ENCODE assay signal across 8 mouse cellular contexts in genomic region chr11:69367616-69368355, GRCm38 (mm10). TPM values are rescaled to one million over a fixed set of nuclear protein-coding genes. Genes with fewer than 3 reads are reported as not detected.
DNase-seq lines count a peak whose midpoint lies in the region; ATAC-seq and TF ChIP-seq lines count a peak whose summit lies in the region.

No protein-coding gene starts in this region.

- H3K27me3 ChIP-seq in heart, embryonic 11.5 days (ENCODE audit: control insufficient read depth, insufficient read depth, low read length) = no peaks in the 10 kb centered on the region
- H3K27me3 ChIP-seq in midbrain, embryonic 11.5 days (ENCODE audit: control insufficient read depth, insufficient read depth, low read length) = no peaks in the 10 kb centered on the region

- peak overlapping the region; percentile 98 for H3K9ac ChIP-seq in heart, embryonic 11.5 days (ENCODE audit: low read depth, low read length)
- H3K9ac ChIP-seq in midbrain, embryonic 11.5 days (ENCODE audit: low read length) = peak overlapping the region; percentile 99

- TF ChIP-seq CTCF in cortical plate, adult 2 months (IDR thresholded peaks at IDR 0.05; ENCODE audit: extremely low read depth, insufficient read depth, low read length) = no peak

- no peak for TF ChIP-seq POLR2A in cortical plate, adult 2 months (IDR thresholded peaks at IDR 0.05; ENCODE audit: extremely low read depth, insufficient read depth, low read length)

- DNase-seq in spleen, adult 18-20 months = peak; percentile 48 to 50
- DNase-seq in spleen, adult 12 weeks (ENCODE audit: low spot score) = no peak
- peak; percentile 45 to 69 for DNase-seq in kidney, postnatal 36 days
- peak; percentile 97 for DNase-seq in midbrain, embryonic 11.5 days (ENCODE audit: low spot score, missing footprints)
- DNase-seq in gastrocnemius, postnatal 25 days = no peak

- peak overlapping the region; percentile 85 for H3K27ac ChIP-seq in cortical plate, adult 2 months (ENCODE audit: insufficient read depth, low read length)
- H3K27ac ChIP-seq in heart, embryonic 11.5 days (ENCODE audit: low read depth, low read length) = peak overlapping the region; percentile 98
- H3K27ac ChIP-seq in midbrain, embryonic 11.5 days (ENCODE audit: low read depth, low read length) = peak overlapping the region; percentile 99

- H3K36me3 ChIP-seq in heart, embryonic 11.5 days (ENCODE audit: control insufficient read depth, insufficient read depth, low read length) = peaks cover 9% of the 10 kb centered on the region; the same call in 1 of the 2 replicates
- H3K36me3 ChIP-seq in midbrain, embryonic 11.5 days (ENCODE audit: control insufficient read depth, insufficient read depth, low read length) = no peaks in the 10 kb centered on the region; the same call in 1 of the 2 replicates

- WGBS in heart, embryonic 11.5 days (ENCODE audit: insufficient replicate concordance) = 1% methylated on average over 22 of the region's 22 CpGs
- under 1% methylated on average over 22 of the region's 22 CpGs for WGBS in midbrain, embryonic 11.5 days

- peaks cover 16% of the 10 kb centered on the region for H3K4me1 ChIP-seq in cortical plate, adult 2 months (ENCODE audit: control insufficient read depth, insufficient read depth, low read length)
- H3K4me1 ChIP-seq in heart, embryonic 11.5 days (ENCODE audit: control insufficient read depth, insufficient read depth, low read length) = peaks cover 52% of the 10 kb centered on the region
- H3K4me1 ChIP-seq in midbrain, embryonic 11.5 days (ENCODE audit: control insufficient read depth, insufficient read depth, low read length) = peaks cover 50% of the 10 kb centered on the region

- ATAC-seq in heart, embryonic 11.5 days (replicated peaks; ENCODE audit: insufficient number of reproducible peaks, low FRiP score, low TSS enrichment) = 0 out of 2 replicates have a peak, but pooled peaks have one; percentile 45
- ATAC-seq in midbrain, embryonic 11.5 days (ENCODE audit: low FRiP score) = peak; percentile 59
- no peak for ATAC-seq in activated CD4-positive, CD25-positive, alpha-beta regulatory T cell, adult 4 months

- H3K9me3 ChIP-seq in heart, embryonic 11.5 days (replicated peaks; ENCODE audit: control insufficient read depth, low read length) = no peaks in the 10 kb centered on the region
- no peaks in the 10 kb centered on the region; the same call in 1 of the 2 replicates for H3K9me3 ChIP-seq in midbrain, embryonic 11.5 days (ENCODE audit: control insufficient read depth, low read length)

- peak overlapping the region; percentile 91 for H3K4me2 ChIP-seq in heart, embryonic 11.5 days
- H3K4me2 ChIP-seq in midbrain, embryonic 11.5 days = peak overlapping the region; percentile 94

- peak overlapping the region; percentile 88 for H3K4me3 ChIP-seq in cortical plate, adult 2 months (ENCODE audit: insufficient read depth, low read length)
- H3K4me3 ChIP-seq in heart, embryonic 11.5 days (ENCODE audit: low read depth, low read length) = peak overlapping the region; percentile 94
- H3K4me3 ChIP-seq in midbrain, embryonic 11.5 days (ENCODE audit: low read depth, low read length) = peak overlapping the region; percentile 97

RNA-seq across cellular contexts. Expression of gene Chd3, which starts 1.4 kb away (rescaled TPM):
- polyA plus RNA-seq in cortical plate, adult 2 months (2012; rRNA removed) = 242 and 274 TPM in 2 replicates
- 15.5 and 21.8 TPM in 2 replicates for polyA plus RNA-seq in heart, embryonic 11.5 days (2014; fragmentation: Nextera tagmentation; extraction: Ambion mirVana)
- 38.2 and 39.4 TPM in 2 replicates for polyA plus RNA-seq in midbrain, embryonic 11.5 days (2014; fragmentation: Nextera tagmentation; extraction: Ambion mirVana)
- 10 to 100 TPM; 58.7 to 62.7 TPM for polyA plus RNA-seq in activated CD4-positive, CD25-positive, alpha-beta regulatory T cell, adult 4 months (2017; shearing (Covaris generic))
- 10 to 100 TPM; 12.0 to 13.9 TPM for total RNA-seq in gastrocnemius, postnatal 25 days (2021)

RNA-seq across cellular contexts. Expression of gene Naa38, which starts 27.5 kb away (rescaled TPM):
- 215 and 222 TPM in 2 replicates for polyA plus RNA-seq in cortical plate, adult 2 months (2012; rRNA removed)
- polyA plus RNA-seq in heart, embryonic 11.5 days (2014; fragmentation: Nextera tagmentation; extraction: Ambion mirVana) = 166 and 170 TPM in 2 replicates
- 120 and 130 TPM in 2 replicates for polyA plus RNA-seq in midbrain, embryonic 11.5 days (2014; fragmentation: Nextera tagmentation; extraction: Ambion mirVana)
- 100 to 1,000 TPM; 146 TPM for polyA plus RNA-seq in activated CD4-positive, CD25-positive, alpha-beta regulatory T cell, adult 4 months (2017; shearing (Covaris generic))
- 10 to 100 TPM; 60.4 to 65.0 TPM for total RNA-seq in gastrocnemius, postnatal 25 days (2021)

RNA-seq across cellular contexts. Expression of gene Rnf227, which starts 27.5 kb away (rescaled TPM):
- 142 and 144 TPM in 2 replicates for polyA plus RNA-seq in cortical plate, adult 2 months (2012; rRNA removed)
- 7.8 and 8.6 TPM in 2 replicates for polyA plus RNA-seq in heart, embryonic 11.5 days (2014; fragmentation: Nextera tagmentation; extraction: Ambion mirVana)
- 29.6 and 30.4 TPM in 2 replicates for polyA plus RNA-seq in midbrain, embryonic 11.5 days (2014; fragmentation: Nextera tagmentation; extraction: Ambion mirVana)
- polyA plus RNA-seq in activated CD4-positive, CD25-positive, alpha-beta regulatory T cell, adult 4 months (2017; shearing (Covaris generic)) = 1 to 10 TPM; 2.4 to 3.4 TPM
- under 1 TPM in 1 of 2 experiments, not detected in 1; 0.35 TPM for total RNA-seq in gastrocnemius, postnatal 25 days (2021)

RNA-seq across cellular contexts. Expression of gene Cyb5d1, which starts 27.6 kb away (rescaled TPM):
- 34.3 and 35.6 TPM in 2 replicates for polyA plus RNA-seq in cortical plate, adult 2 months (2012; rRNA removed)
- polyA plus RNA-seq in heart, embryonic 11.5 days (2014; fragmentation: Nextera tagmentation; extraction: Ambion mirVana) = 19.6 and 25.0 TPM in 2 replicates
- polyA plus RNA-seq in midbrain, embryonic 11.5 days (2014; fragmentation: Nextera tagmentation; extraction: Ambion mirVana) = 44.6 and 50.5 TPM in 2 replicates
- 10 to 100 TPM in 1 of 2 experiments, 1 to 10 TPM in 1; 9.4 to 17.9 TPM for polyA plus RNA-seq in activated CD4-positive, CD25-positive, alpha-beta regulatory T cell, adult 4 months (2017; shearing (Covaris generic))
- 10 to 100 TPM; 26.5 to 26.9 TPM for total RNA-seq in gastrocnemius, postnatal 25 days (2021)

RNA-seq across cellular contexts. Expression of gene Tmem88, which starts 30.2 kb away (rescaled TPM):
- 6.5 and 6.8 TPM in 2 replicates for polyA plus RNA-seq in cortical plate, adult 2 months (2012; rRNA removed)
- 30.5 and 31.7 TPM in 2 replicates for polyA plus RNA-seq in heart, embryonic 11.5 days (2014; fragmentation: Nextera tagmentation; extraction: Ambion mirVana)
- polyA plus RNA-seq in midbrain, embryonic 11.5 days (2014; fragmentation: Nextera tagmentation; extraction: Ambion mirVana) = 11.9 and 13.1 TPM in 2 replicates
- polyA plus RNA-seq in activated CD4-positive, CD25-positive, alpha-beta regulatory T cell, adult 4 months (2017; shearing (Covaris generic)) = under 1 TPM; 0.22 to 0.51 TPM
- total RNA-seq in gastrocnemius, postnatal 25 days (2021) = 1 to 10 TPM; 6.1 to 7.0 TPM

Comparison
In these comparisons a context has a peak if more than half of its experiments do, and no peak if none do; other contexts are left out.
1. DNase-seq: peak in spleen, adult 18-20 months (2 of 2), kidney, postnatal 36 days (2 of 2) and midbrain, embryonic 11.5 days (single experiment); none in spleen, adult 12 weeks (single experiment) and gastrocnemius, postnatal 25 days (single experiment).
2. Peak in every context shown above with its lines, with median percentiles within 50 percentile points of each other: H3K27ac ChIP-seq and H3K4me3 ChIP-seq.